In genomic region chr15:83374076-83374475, GRCm38 (mm10) we compare ENCODE assay signal across 23 mouse cellular contexts. TPM values are rescaled to one million over a fixed set of nuclear protein-coding genes. Genes with fewer than 3 reads are reported as not detected.
DNase-seq lines count a peak whose midpoint lies in the region; ATAC-seq and TF ChIP-seq lines count a peak whose summit lies in the region.
"Had no signal": no experiment of that assay in that cellular context is flagged by ENCODE, and none has a peak within 500 bp of the region (broad histone marks: within the 10 kb centered on the region; RNA-seq: fewer than 3 reads in every experiment).

No protein-coding gene starts in this region.

- no peaks in the 10 kb centered on the region for H3K9me3 ChIP-seq in liver, embryonic 13.5 days (replicated peaks)
- no peaks in the 10 kb centered on the region for H3K9me3 ChIP-seq in liver, postnatal 0 days (ENCODE audit: low read length)
- H3K9me3 ChIP-seq in intestine, embryonic 15.5 days, result no peaks in the 10 kb centered on the region
- H3K9me3 ChIP-seq: embryonic facial prominence, embryonic 12.5 days; hindbrain, embryonic 10.5 days; hindbrain, embryonic 15.5 days; lung, embryonic 15.5 days; midbrain, embryonic 13.5 days had no signal

- H3K9ac ChIP-seq in liver, embryonic 13.5 days, result peak overlapping the region; percentile 53; the same call in 1 of the 2 replicates
- H3K9ac ChIP-seq in liver, postnatal 0 days (replicated peaks), result no peak overlapping the region; the same call in 1 of the 2 replicates
- no peak overlapping the region for H3K9ac ChIP-seq in intestine, embryonic 15.5 days
- H3K9ac ChIP-seq: embryonic facial prominence, embryonic 12.5 days; hindbrain, embryonic 15.5 days; lung, embryonic 15.5 days; midbrain, embryonic 13.5 days had no signal

- no peak overlapping the region for H3K4me3 ChIP-seq in liver, embryonic 13.5 days (replicated peaks)
- no peak overlapping the region for H3K4me3 ChIP-seq in liver, postnatal 0 days (ENCODE audit: low read depth, low read length)
- no peak overlapping the region for H3K4me3 ChIP-seq in intestine, embryonic 15.5 days (replicated peaks)
- H3K4me3 ChIP-seq: embryonic facial prominence, embryonic 12.5 days; hindbrain, embryonic 10.5 days; hindbrain, embryonic 15.5 days; layer of hippocampus, adult 2 months; lung, embryonic 15.5 days; midbrain, embryonic 13.5 days had no signal

- no peaks in the 10 kb centered on the region for H3K27me3 ChIP-seq in liver, embryonic 13.5 days
- no peaks in the 10 kb centered on the region for H3K27me3 ChIP-seq in liver, postnatal 0 days (ENCODE audit: insufficient read depth, low read length)
- H3K27me3 ChIP-seq in intestine, embryonic 15.5 days (replicated peaks), result no peaks in the 10 kb centered on the region
- H3K27me3 ChIP-seq: embryonic facial prominence, embryonic 12.5 days; hindbrain, embryonic 15.5 days; lung, embryonic 15.5 days; midbrain, embryonic 13.5 days had no signal

- no peak for TF ChIP-seq EP300 in liver, postnatal 0 days (IDR thresholded peaks at IDR 0.05; ENCODE audit: low read depth)

- no peak for ATAC-seq in liver, embryonic 13.5 days (ENCODE audit: low read depth)
- ATAC-seq in liver, postnatal 0 days, result no peak
- ATAC-seq in intestine, embryonic 15.5 days, result peak; percentile 55
- ATAC-seq: activated CD4-positive, CD25-positive, alpha-beta regulatory T cell, adult 4 months; forebrain, embryonic 14.5 days; midbrain, embryonic 13.5 days had no signal

- H3K36me3 ChIP-seq in liver, embryonic 13.5 days, result peaks cover 52% of the 10 kb centered on the region
- H3K36me3 ChIP-seq in liver, postnatal 0 days (replicated peaks; ENCODE audit: insufficient read depth, low read length), result peaks cover 25% of the 10 kb centered on the region
- peaks cover 15% of the 10 kb centered on the region for H3K36me3 ChIP-seq in intestine, embryonic 15.5 days
- H3K36me3 ChIP-seq: hindbrain, embryonic 15.5 days had no signal

- H3K4me2 ChIP-seq in liver, embryonic 13.5 days, result no peak overlapping the region
- no peak overlapping the region for H3K4me2 ChIP-seq in liver, postnatal 0 days (ENCODE audit: low read depth, low read length)
- H3K4me2 ChIP-seq in intestine, embryonic 15.5 days (replicated peaks), result no peak overlapping the region
- H3K4me2 ChIP-seq: embryonic facial prominence, embryonic 12.5 days; hindbrain, embryonic 15.5 days; lung, embryonic 15.5 days; midbrain, embryonic 13.5 days had no signal

- peaks cover 62% of the 10 kb centered on the region for H3K4me1 ChIP-seq in liver, embryonic 13.5 days (replicated peaks)
- peaks cover 17% of the 10 kb centered on the region for H3K4me1 ChIP-seq in liver, postnatal 0 days (ENCODE audit: insufficient read depth)
- H3K4me1 ChIP-seq in intestine, embryonic 15.5 days (replicated peaks), result 0 out of 2 replicates have a peak, but pooled peaks cover 4% of the 10 kb centered on the region
- H3K4me1 ChIP-seq: embryonic facial prominence, embryonic 12.5 days; hindbrain, embryonic 10.5 days; hindbrain, embryonic 15.5 days; lung, embryonic 15.5 days; midbrain, embryonic 13.5 days had no signal

- H3K27ac ChIP-seq in liver, embryonic 13.5 days, result peak overlapping the region; percentile 70
- no peak overlapping the region for H3K27ac ChIP-seq in liver, postnatal 0 days (ENCODE audit: low read depth)
- no peak overlapping the region for H3K27ac ChIP-seq in intestine, embryonic 15.5 days
- H3K27ac ChIP-seq: embryonic facial prominence, embryonic 12.5 days; hindbrain, embryonic 10.5 days; hindbrain, embryonic 15.5 days; layer of hippocampus, adult 2 months; lung, embryonic 15.5 days; midbrain, embryonic 13.5 days had no signal

- no peak for DNase-seq in liver, embryonic 13.5 days
- no peak for DNase-seq in liver, postnatal 0 days
- peak; percentile 29 for DNase-seq in lung, postnatal 36 days
- DNase-seq in lung, adult 18-20 months, result no peak
- peak; percentile 53 for DNase-seq in yolk sac, embryonic 10.5 days (ENCODE audit: low spot score)
- DNase-seq in layer of hippocampus, postnatal 14 days (ENCODE audit: low spot score in 2 of 2), result no peak
- no peak for DNase-seq in kidney, postnatal 4 days
- DNase-seq: adrenal gland, adult 8-10 months; cerebellum, adult 8-10 months; embryo, embryonic 11 days; gastrocnemius, postnatal 14 days; heart, postnatal 14 days; kidney, adult 11 months; kidney, postnatal 14 days had no signal

- TF ChIP-seq CTCF in liver, postnatal 0 days (IDR thresholded peaks at IDR 0.05; ENCODE audit: low read depth), result no peak

RNA-seq across cellular contexts. Expression of gene Arfgap3, which starts 24.0 kb away (rescaled TPM):
- polyA plus RNA-seq in liver, embryonic 13.5 days (2015; fragmentation: Nextera tagmentation; extraction: Ambion mirVana), result 15.2 and 16.2 TPM in 2 replicates
- 9.6 and 9.9 TPM in 2 replicates for polyA plus RNA-seq in liver, postnatal 0 days (2015; fragmentation: Nextera tagmentation; extraction: Ambion mirVana)
- 60.5 and 62.9 TPM in 2 replicates for polyA plus RNA-seq in intestine, embryonic 15.5 days (2015; fragmentation: Nextera tagmentation; extraction: Ambion mirVana)
- total RNA-seq in layer of hippocampus, postnatal 14 days (2021), result 10 to 100 TPM; 17.1 to 21.1 TPM

Comparison
In these comparisons a context has a peak if more than half of its experiments do, and no peak if none do; other contexts are left out.
1. DNase-seq: peak in lung, postnatal 36 days (single experiment) and yolk sac, embryonic 10.5 days (single experiment); none in liver, embryonic 13.5 days (single experiment), liver, postnatal 0 days (single experiment), lung, adult 18-20 months (0 of 2), layer of hippocampus, postnatal 14 days (0 of 2) and kidney, postnatal 4 days (0 of 2).